Mouse (Mus musculus) mouse trophoblast stem cell (cell line): ENCODE data around the gene Mknk2.

Source experiments
- in situ Hi-C, 2 experiments: fragments of 300-500 bp; cut with MseI, MboI; formaldehyde crosslinking; loops; 2 replicates in 1 of 2; 3 replicates in 1 of 2; pipeline ENCODE4 v1.15.1; 2025

Gene Mknk2

GRCm38 (mm10) chr10:80669737-80670485, 8.0 kb downstream of the Mknk2 start:
- in situ Hi-C loops, result no loop called here

- in situ Hi-C loops, result no loop called here
Measured at GRCm38 (mm10) chr10:80669018-80669417, 8.9 kb downstream of the Mknk2 start.

- in situ Hi-C loops, result no loop called here
Measured at GRCm38 (mm10) chr10:80668614-80669013, 9.3 kb downstream of the Mknk2 start.

DNA sequence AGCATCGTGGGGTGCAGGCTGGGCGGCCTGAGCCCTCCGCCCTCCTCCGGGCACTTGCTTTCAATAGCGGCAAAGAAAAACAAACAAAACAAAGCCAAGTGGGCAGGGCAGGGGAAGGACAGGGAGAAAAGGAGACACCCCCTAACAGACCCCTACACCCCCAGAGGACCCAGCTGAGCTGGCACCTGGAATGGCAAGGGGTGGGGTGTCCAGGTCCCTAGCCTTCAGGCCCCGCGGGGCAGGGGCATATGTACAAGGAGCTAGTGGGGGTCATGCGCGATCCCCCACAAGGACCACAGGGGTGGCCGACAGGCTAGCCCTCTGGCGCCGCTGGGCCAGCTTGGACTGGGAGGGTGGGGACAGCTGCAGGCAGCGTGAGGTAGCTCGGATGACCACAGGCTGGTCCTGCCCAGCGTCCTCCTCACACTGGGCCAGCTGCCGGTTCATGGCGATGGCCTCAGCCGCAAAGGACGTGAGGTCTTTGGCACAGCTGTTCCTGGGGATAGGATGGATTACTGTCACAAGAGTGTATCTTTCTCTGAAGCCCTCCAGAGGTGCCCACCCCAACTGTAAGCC, 11.0 kb downstream of the Mknk2 start:
- in situ Hi-C loops, result no loop called here

DNA sequence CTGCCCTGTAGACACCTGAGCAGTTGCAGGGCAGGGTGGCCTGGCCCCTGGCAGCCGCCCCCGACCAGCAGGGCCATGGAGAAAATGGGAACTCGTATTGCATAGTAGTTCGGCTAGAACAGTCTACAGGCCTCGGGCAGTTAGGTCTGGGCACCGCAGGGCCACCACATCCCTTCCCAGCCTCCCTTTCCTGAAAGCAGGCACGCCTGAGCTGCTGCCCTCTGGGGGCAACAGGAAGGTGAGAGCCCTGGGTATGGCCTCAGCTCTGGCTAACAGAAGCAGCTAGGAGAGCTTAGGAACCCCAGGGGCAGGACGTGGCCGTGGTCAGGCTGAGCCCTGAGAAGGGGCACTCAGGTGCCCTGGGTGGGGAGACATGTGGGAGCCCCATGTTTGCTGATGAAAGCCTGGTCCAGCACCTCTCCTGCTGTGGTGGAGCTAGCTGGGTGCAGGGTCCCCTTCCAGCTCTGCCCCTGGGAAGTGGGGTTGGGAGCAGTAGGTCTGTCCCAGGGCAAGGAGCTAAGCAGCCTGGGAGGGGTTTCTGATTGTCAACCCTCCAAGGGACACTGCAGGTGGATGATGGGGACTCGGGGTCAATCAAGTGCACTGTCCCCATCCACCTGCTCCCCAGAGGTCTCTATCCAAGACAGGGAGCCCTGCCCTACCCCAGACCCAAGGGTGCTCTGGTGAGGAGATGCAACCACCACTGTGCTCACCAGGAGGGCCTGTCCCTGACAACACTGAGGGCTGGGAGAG, 11.8 kb downstream of the Mknk2 start:
- in situ Hi-C loops, result no loop called here

DNA sequence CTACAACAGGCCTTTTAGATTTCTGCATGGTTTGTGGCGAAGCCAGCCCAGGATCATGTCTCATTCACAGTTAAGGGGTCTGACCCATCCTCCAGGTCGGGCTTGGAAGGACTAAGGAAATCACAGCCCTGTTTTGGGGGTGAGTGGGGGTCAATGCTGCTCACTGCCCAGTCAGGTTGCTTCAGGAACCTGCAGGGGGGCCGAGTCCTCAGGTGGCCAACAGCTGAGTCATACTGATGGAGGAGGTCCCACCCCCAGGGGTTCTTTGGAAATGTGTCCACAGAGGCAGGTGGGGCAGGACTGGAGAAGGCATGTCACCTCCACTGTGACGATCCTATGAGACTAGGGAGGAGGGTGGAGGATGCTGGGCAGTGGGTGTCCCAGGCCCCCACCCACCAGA, 12.5 kb downstream of the Mknk2 start:
- in situ Hi-C loops, result no loop called here

DNA sequence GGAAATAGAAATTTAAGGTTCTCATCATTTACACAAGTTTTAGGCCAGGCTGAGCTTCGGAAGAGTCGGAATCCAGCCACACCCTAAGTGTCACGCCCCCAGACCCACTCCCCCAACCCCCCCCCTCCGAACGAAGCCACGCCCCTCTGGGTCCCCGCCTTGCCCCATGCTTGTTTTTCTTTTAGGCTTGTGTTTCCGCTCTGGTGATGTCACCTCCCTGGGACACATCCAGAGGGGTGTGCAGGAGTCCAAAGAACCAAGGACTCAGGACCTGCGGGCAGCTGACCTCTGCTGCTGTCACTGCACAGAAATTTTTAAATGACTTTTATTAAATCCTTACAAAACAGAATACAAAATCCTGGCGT, 12.9 kb downstream of the Mknk2 start:
- in situ Hi-C loops, result no loop called here

DNA sequence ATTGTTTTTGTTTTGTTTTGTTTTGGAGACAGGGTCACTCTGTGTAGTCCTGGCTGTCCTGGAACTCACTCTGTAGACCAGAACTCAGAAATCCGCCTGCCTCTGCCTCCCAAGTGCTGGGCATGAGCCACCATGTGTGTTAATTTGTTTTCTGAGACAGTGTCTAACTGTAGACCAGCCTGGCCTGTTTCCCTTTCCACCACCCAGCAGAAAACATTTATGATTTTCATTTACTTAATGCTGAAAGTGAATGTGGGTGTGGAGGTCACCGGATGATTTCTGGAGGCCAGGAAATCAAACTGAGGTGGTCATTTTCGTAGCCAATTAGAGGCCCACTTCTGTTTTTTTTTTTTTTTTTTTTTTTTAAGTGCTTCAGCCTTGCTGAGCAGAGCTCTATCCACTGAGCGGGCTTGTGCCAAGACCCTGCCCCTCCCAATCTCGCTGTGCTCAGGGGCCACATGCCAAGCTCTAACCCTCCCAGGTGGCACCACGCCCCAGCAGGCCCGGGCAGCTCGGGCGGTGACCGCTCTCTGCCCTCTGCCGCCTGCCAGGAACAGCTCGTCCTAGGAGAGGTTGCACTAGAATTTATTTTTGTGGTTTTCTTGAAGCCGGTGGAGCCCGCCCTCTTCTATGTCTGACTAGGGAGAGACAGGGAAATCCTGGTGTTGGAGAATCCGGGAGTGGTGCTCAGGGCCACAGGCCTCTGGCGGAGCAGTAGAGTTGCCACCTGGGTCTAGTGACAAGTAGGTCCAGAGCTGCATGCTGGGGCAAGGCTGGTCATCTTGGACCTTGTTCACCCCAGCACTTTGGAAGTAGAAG, 13.5 kb downstream of the Mknk2 start:
- in situ Hi-C loops, result no loop called here

- in situ Hi-C loops, result no loop called here
Measured at GRCm38 (mm10) chr10:80663485-80664196, 14.3 kb downstream of the Mknk2 start.

GRCm38 (mm10) chr10:80661149-80661548, 16.8 kb downstream of the Mknk2 start:
- in situ Hi-C loops, result no loop called here

GRCm38 (mm10) chr10:80659213-80659612, 18.7 kb downstream of the Mknk2 start:
- in situ Hi-C loops, result no loop called here

- in situ Hi-C loops, result no loop called here
Measured at GRCm38 (mm10) chr10:80658841-80659202, 19.1 kb downstream of the Mknk2 start.

- in situ Hi-C loops, result no loop called here
Measured at GRCm38 (mm10) chr10:80658194-80658840, 19.6 kb downstream of the Mknk2 start.

- in situ Hi-C loops, result no loop called here
Measured at GRCm38 (mm10) chr10:80656863-80657623, 20.9 kb downstream of the Mknk2 start, which contains the start of gene Btbd2. Gene Btbd2, minus strand, starts transcription at chr10:80657071.

GRCm38 (mm10) chr10:80656130-80656862, 21.6 kb downstream of the Mknk2 start:
- in situ Hi-C loops, result no loop called here

DNA sequence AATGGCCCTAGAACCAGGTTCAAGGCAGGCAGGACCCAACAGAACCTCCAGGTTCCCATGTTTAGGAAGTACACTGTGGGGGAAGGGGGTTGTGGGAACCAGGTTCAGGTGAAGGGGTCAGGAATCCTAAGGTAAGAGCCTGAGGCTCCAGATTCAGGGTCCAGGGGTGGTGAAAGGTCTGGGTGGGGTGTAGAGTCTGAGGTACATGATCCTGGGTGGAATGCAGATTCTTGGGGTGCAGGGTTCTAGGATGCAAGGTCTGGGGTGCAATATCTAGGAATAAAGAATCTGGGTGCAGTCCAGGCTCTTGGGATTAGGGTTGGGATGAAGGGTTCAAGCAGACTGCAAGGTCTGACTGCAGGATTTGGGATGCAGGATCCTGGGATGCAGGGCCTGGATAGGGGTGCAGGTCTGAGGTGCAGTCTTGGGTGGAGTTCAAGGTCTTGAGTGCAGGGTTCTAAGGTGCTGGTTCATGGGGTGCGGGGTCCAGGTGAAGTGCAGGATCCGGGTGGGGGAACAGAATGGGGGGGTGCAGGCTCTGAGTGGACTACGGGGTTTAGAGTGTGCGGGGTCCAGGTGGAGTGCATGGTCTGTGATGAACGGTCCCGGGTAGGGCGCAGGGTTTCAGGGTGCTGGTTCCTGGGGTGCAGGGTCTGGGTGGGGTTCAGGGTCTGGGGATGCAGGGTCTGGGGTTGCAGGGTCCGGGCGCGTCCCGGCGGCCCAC, 22.3 kb downstream of the Mknk2 start:
- in situ Hi-C loops, result no loop called here

GRCm38 (mm10) chr10:80654866-80655265, 23.0 kb downstream of the Mknk2 start:
- in situ Hi-C loops, result no loop called here

DNA sequence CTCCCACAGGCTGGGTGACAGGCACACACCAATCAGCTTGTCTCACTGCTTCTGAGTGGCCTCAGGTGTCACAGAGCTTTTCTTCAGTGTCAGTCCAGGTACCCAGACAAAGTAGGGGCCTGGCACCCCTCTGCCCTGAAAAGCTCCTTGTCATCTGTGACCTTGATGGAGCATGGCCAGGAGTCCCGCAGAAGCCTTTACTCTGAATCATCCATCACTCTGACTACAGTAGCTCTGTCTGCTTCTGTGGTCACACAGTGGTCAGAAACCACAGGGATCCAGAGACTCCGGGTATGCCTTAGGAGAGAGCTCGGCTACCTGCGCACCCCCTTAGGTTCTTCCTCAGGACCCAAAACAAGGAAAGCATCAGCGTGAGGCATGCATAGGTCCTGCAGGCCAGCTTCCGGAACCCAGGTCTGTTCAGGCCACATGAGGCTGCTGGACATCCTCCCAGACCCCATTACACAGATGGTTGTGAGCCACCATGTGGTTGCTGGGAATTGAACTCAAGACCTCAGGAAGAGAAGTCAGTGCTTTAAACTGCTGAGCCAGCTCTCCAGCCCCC, 24.7 kb downstream of the Mknk2 start:
- in situ Hi-C loops, result no loop called here
